In genomic region chr12:11518379-11518778, GRCm38 (mm10) we compare ENCODE assay signal across 33 mouse cellular contexts.
DNase-seq lines count a peak whose midpoint lies in the region; ATAC-seq lines count a peak whose summit lies in the region.
"Had no signal": no experiment of that assay in that cellular context is flagged by ENCODE, and none has a peak within 500 bp of the region (broad histone marks: within the 10 kb centered on the region; RNA-seq: fewer than 3 reads in every experiment).

No protein-coding gene starts in this region.

- no peaks in the 10 kb centered on the region for H3K36me3 ChIP-seq in forebrain, embryonic 12.5 days (replicated peaks)
- no peaks in the 10 kb centered on the region for H3K36me3 ChIP-seq in forebrain, embryonic 10.5 days (replicated peaks)
- H3K36me3 ChIP-seq in midbrain, embryonic 14.5 days (ENCODE audit: control insufficient read depth, insufficient read depth, low read length): no peaks in the 10 kb centered on the region
- H3K36me3 ChIP-seq in midbrain, embryonic 13.5 days: no peaks in the 10 kb centered on the region
- H3K36me3 ChIP-seq in forebrain, embryonic 16.5 days (ENCODE audit: control insufficient read depth, insufficient read depth): no peaks in the 10 kb centered on the region
- H3K36me3 ChIP-seq: embryonic facial prominence, embryonic 10.5 days; embryonic facial prominence, embryonic 15.5 days; G1E; heart, embryonic 10.5 days; heart, embryonic 15.5 days; hindbrain, embryonic 15.5 days; intestine, embryonic 15.5 days; liver, embryonic 12.5 days; neural tube, embryonic 15.5 days had no signal

- no peaks in the 10 kb centered on the region for H3K9me3 ChIP-seq in forebrain, embryonic 12.5 days
- no peaks in the 10 kb centered on the region for H3K9me3 ChIP-seq in forebrain, embryonic 10.5 days
- H3K9me3 ChIP-seq in midbrain, embryonic 14.5 days (ENCODE audit: control insufficient read depth, low read length): no peaks in the 10 kb centered on the region
- no peaks in the 10 kb centered on the region for H3K9me3 ChIP-seq in midbrain, embryonic 13.5 days
- H3K9me3 ChIP-seq in forebrain, embryonic 16.5 days (ENCODE audit: control insufficient read depth, low read length): no peaks in the 10 kb centered on the region
- H3K9me3 ChIP-seq: embryonic facial prominence, embryonic 10.5 days; embryonic facial prominence, embryonic 15.5 days; G1E; heart, embryonic 10.5 days; heart, embryonic 15.5 days; hindbrain, embryonic 15.5 days; intestine, embryonic 15.5 days; liver, embryonic 12.5 days; neural tube, embryonic 15.5 days had no signal

- H3K4me1 ChIP-seq in forebrain, embryonic 12.5 days: 0 out of 2 replicates have a peak, but pooled peaks cover 2% of the 10 kb centered on the region
- no peaks in the 10 kb centered on the region for H3K4me1 ChIP-seq in forebrain, embryonic 10.5 days
- H3K4me1 ChIP-seq in midbrain, embryonic 14.5 days (ENCODE audit: control insufficient read depth, insufficient read depth, low read length): no peaks in the 10 kb centered on the region
- no peaks in the 10 kb centered on the region for H3K4me1 ChIP-seq in midbrain, embryonic 13.5 days (replicated peaks)
- 0 out of 2 replicates have a peak, but pooled peaks cover 4% of the 10 kb centered on the region for H3K4me1 ChIP-seq in forebrain, embryonic 16.5 days (replicated peaks; ENCODE audit: control insufficient read depth, insufficient read depth, low read length)
- H3K4me1 ChIP-seq: embryonic facial prominence, embryonic 10.5 days; embryonic facial prominence, embryonic 15.5 days; heart, embryonic 10.5 days; heart, embryonic 15.5 days; hindbrain, embryonic 15.5 days; intestine, embryonic 15.5 days; liver, embryonic 12.5 days; neural tube, embryonic 15.5 days had no signal

- no peak overlapping the region for H3K4me2 ChIP-seq in forebrain, embryonic 12.5 days
- no peak overlapping the region for H3K4me2 ChIP-seq in midbrain, embryonic 14.5 days (ENCODE audit: low read length)
- no peak overlapping the region for H3K4me2 ChIP-seq in midbrain, embryonic 13.5 days (replicated peaks)
- no peak overlapping the region for H3K4me2 ChIP-seq in forebrain, embryonic 16.5 days (ENCODE audit: low read length)
- H3K4me2 ChIP-seq: embryonic facial prominence, embryonic 15.5 days; heart, embryonic 15.5 days; hindbrain, embryonic 15.5 days; intestine, embryonic 15.5 days; liver, embryonic 12.5 days; neural tube, embryonic 15.5 days had no signal

- 26% methylated on average over 2 of the region's 2 CpGs for WGBS in forebrain, embryonic 12.5 days
- WGBS in forebrain, embryonic 10.5 days: 67% methylated on average over 2 of the region's 2 CpGs
- WGBS in midbrain, embryonic 14.5 days: 32% methylated on average over 2 of the region's 2 CpGs
- WGBS in midbrain, embryonic 13.5 days: 39% methylated on average over 2 of the region's 2 CpGs
- 7% methylated on average over 2 of the region's 2 CpGs for WGBS in forebrain, embryonic 16.5 days

- no peak overlapping the region for H3K27ac ChIP-seq in forebrain, embryonic 12.5 days
- no peak overlapping the region for H3K27ac ChIP-seq in forebrain, embryonic 10.5 days
- no peak overlapping the region for H3K27ac ChIP-seq in midbrain, embryonic 14.5 days (replicated peaks; ENCODE audit: low read depth, low read length)
- no peak overlapping the region for H3K27ac ChIP-seq in midbrain, embryonic 13.5 days
- no peak overlapping the region for H3K27ac ChIP-seq in forebrain, embryonic 16.5 days (ENCODE audit: low read length)
- H3K27ac ChIP-seq: embryonic facial prominence, embryonic 10.5 days; embryonic facial prominence, embryonic 15.5 days; gastrocnemius, adult 2 months; heart, embryonic 10.5 days; heart, embryonic 15.5 days; hindbrain, embryonic 15.5 days; intestine, embryonic 15.5 days; liver, embryonic 12.5 days; macrophage; neural tube, embryonic 15.5 days had no signal

- no peak for DNase-seq in forebrain, embryonic 10.5 days (ENCODE audit: extremely low spot score, low spot score)
- DNase-seq in midbrain, embryonic 14.5 days: peak; percentile 2
- peak; percentile 33 for DNase-seq in brain, adult 2 months (ENCODE audit: low read depth, low spot score)
- no peak for DNase-seq in kidney, adult 9 months
- no peak for DNase-seq in frontal cortex, postnatal 25 days (ENCODE audit: low spot score in 2 of 2)
- DNase-seq: adrenal gland, postnatal 10 days; cerebellum, adult 18-20 months; cerebellum, postnatal 10 days; gastrocnemius, adult 2 months; kidney, adult 2 months; kidney, postnatal 10 days; layer of hippocampus, postnatal 36 days; left cerebral cortex, postnatal 4 days; liver, postnatal 0 days; right cerebral cortex, adult 18-20 months; spleen, adult 18-20 months; thymus, adult 18-20 months; thymus, postnatal 25 days had no signal

- peak; percentile 88; the same call in 1 of the 2 replicates for ATAC-seq in forebrain, embryonic 12.5 days (ENCODE audit: low FRiP score)
- peak; percentile 53; the same call in 1 of the 2 replicates for ATAC-seq in midbrain, embryonic 14.5 days (ENCODE audit: low FRiP score, low TSS enrichment)
- ATAC-seq in midbrain, embryonic 13.5 days: no peak
- ATAC-seq in forebrain, embryonic 16.5 days: peak; percentile 95
- ATAC-seq: intestine, embryonic 15.5 days; liver, embryonic 12.5 days; liver, postnatal 0 days; lung, postnatal 0 days; Patski had no signal

- H3K9ac ChIP-seq in forebrain, embryonic 12.5 days: no peak overlapping the region
- no peak overlapping the region for H3K9ac ChIP-seq in midbrain, embryonic 14.5 days (replicated peaks; ENCODE audit: low read length)
- no peak overlapping the region for H3K9ac ChIP-seq in midbrain, embryonic 13.5 days (replicated peaks)
- H3K9ac ChIP-seq in forebrain, embryonic 16.5 days (replicated peaks; ENCODE audit: low read depth, low read length): no peak overlapping the region
- H3K9ac ChIP-seq: embryonic facial prominence, embryonic 15.5 days; heart, embryonic 15.5 days; hindbrain, embryonic 15.5 days; intestine, embryonic 15.5 days; liver, embryonic 12.5 days; liver, postnatal 0 days; neural tube, embryonic 15.5 days had no signal

- no peaks in the 10 kb centered on the region for H3K27me3 ChIP-seq in forebrain, embryonic 12.5 days
- H3K27me3 ChIP-seq in forebrain, embryonic 10.5 days (ENCODE audit: poor library complexity, severe bottlenecking): no peaks in the 10 kb centered on the region
- H3K27me3 ChIP-seq in midbrain, embryonic 14.5 days (ENCODE audit: control insufficient read depth, insufficient read depth, low read length): no peaks in the 10 kb centered on the region
- H3K27me3 ChIP-seq in midbrain, embryonic 13.5 days: no peaks in the 10 kb centered on the region
- no peaks in the 10 kb centered on the region for H3K27me3 ChIP-seq in forebrain, embryonic 16.5 days (replicated peaks; ENCODE audit: control insufficient read depth, insufficient read depth, low read length)
- H3K27me3 ChIP-seq: embryonic facial prominence, embryonic 15.5 days; heart, embryonic 15.5 days; hindbrain, embryonic 15.5 days; intestine, embryonic 15.5 days; liver, embryonic 12.5 days; neural tube, embryonic 15.5 days; Patski had no signal

- H3K4me3 ChIP-seq in forebrain, embryonic 12.5 days (replicated peaks): no peak overlapping the region
- no peak overlapping the region for H3K4me3 ChIP-seq in forebrain, embryonic 10.5 days
- no peak overlapping the region for H3K4me3 ChIP-seq in midbrain, embryonic 14.5 days (replicated peaks; ENCODE audit: low read depth, low read length)
- no peak overlapping the region for H3K4me3 ChIP-seq in midbrain, embryonic 13.5 days (replicated peaks)
- no peak overlapping the region for H3K4me3 ChIP-seq in forebrain, embryonic 16.5 days (replicated peaks; ENCODE audit: low read length)
- H3K4me3 ChIP-seq: embryonic facial prominence, embryonic 10.5 days; embryonic facial prominence, embryonic 15.5 days; gastrocnemius, adult 2 months; heart, embryonic 10.5 days; heart, embryonic 15.5 days; hindbrain, embryonic 15.5 days; intestine, embryonic 15.5 days; liver, embryonic 12.5 days; neural tube, embryonic 15.5 days had no signal

Comparison
In these comparisons a context has a peak if more than half of its experiments do, and no peak if none do; other contexts are left out.
1. DNase-seq: peak in midbrain, embryonic 14.5 days (single experiment) and brain, adult 2 months (single experiment); none in forebrain, embryonic 10.5 days (single experiment), kidney, adult 9 months (single experiment) and frontal cortex, postnatal 25 days (0 of 2).